Mouse (Mus musculus): ENCODE data around the gene Gp9. TPM values are rescaled to one million over a fixed set of nuclear protein-coding genes. Genes with fewer than 3 reads are reported as not detected.
"Not testable (repeated sequence)": the region's sequence is repeated elsewhere in the genome, so short reads cannot be mapped to it uniquely, and the experiment has no call there.

Gene Gp9
- polyA plus RNA-seq, 1 experiment from 2014 or later, result 0.66 TPM

DNA sequence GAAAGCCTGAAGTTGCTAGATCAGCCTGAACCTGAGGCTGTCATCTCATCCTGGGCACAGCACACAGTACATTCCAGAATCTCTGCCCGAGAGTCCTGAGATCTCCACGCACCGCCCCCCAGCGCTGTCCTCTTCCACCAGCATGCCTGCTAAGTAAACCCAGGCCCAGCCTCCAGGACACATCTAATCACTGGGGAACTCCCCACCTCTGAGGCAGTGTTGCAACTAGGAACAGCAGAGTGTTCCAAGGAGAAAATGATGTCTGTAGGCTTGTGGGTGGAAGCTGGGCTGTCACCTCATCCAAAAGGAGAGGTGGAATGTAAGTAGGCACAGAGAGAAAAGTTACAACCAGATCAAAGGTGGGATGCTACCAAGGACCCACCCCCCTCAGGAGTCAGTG, 22.7 kb upstream of the Gp9 start:
- ATAC-seq (replicated peaks; ENCODE audit: low FRiP score, low read depth) (no peak), DNase-seq (ENCODE audit: low spot score) (no peak)
- no peaks in the 10 kb centered on the region for H3K4me1 ChIP-seq (replicated peaks; ENCODE audit: insufficient read depth, low read length)
- 91% methylated on average over 4 of the region's 4 CpGs for WGBS
- 0 out of 2 replicates have a peak, but pooled peaks cover 4% of the 10 kb centered on the region for H3K36me3 ChIP-seq (ENCODE audit: insufficient read depth, low read length)
- no peaks in the 10 kb centered on the region for H3K27me3 ChIP-seq (ENCODE audit: insufficient read depth, low read length)
- H3K9ac ChIP-seq (ENCODE audit: low read depth, low read length), result no peak overlapping the region
- TF ChIP-seq CTCF (IDR thresholded peaks at IDR 0.05; ENCODE audit: low read depth), result no peak
- H3K27ac ChIP-seq, result no peak overlapping the region
- H3K9me3 ChIP-seq (replicated peaks; ENCODE audit: low read length), result no peaks in the 10 kb centered on the region
- H3K4me3 ChIP-seq (replicated peaks; ENCODE audit: low read depth, low read length), result no peak overlapping the region
- no peak overlapping the region for H3K4me2 ChIP-seq (ENCODE audit: low read length)

DNA sequence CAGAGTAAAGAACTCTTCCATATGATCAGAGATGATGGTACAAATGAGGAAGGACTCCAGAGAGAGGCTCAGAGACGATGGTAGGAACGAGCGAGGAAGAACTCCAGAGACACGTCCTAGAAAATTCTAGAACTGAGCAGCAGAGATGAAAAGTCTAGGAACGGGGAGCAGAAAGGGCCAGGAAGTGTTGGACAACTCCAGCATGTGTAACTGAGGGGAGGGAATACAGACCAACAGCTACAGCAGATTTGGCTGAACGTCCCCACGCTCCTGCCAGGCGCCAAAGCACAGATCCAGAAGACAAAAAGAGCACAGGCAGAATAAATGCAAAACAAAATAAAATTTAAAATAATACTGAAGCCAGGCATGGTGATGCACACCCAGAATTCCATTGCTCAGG, 21.0 kb upstream of the Gp9 start:
- Histone ChIP-seq H3K4me1 (replicated peaks; ENCODE audit: insufficient read depth, low read length) (no peaks in the 10 kb centered on the region), H3K4me2 (ENCODE audit: low read length) (no peak overlapping the region), H3K9me3 (replicated peaks; ENCODE audit: low read length) (no peaks in the 10 kb centered on the region), H3K4me3 (replicated peaks; ENCODE audit: low read depth, low read length) (no peak overlapping the region), H3K9ac (ENCODE audit: low read depth, low read length) (no peak overlapping the region), H3K27me3 (ENCODE audit: insufficient read depth, low read length) (no peaks in the 10 kb centered on the region), H3K27ac (no peak overlapping the region), H3K36me3 (ENCODE audit: insufficient read depth, low read length) (no peaks in the 10 kb centered on the region)
- WGBS, result 88% methylated on average over 8 of the region's 8 CpGs
- TF ChIP-seq CTCF (IDR thresholded peaks at IDR 0.05; ENCODE audit: low read depth), result no peak
- DNase-seq (ENCODE audit: low spot score) (no peak), ATAC-seq (replicated peaks; ENCODE audit: low FRiP score, low read depth) (no peak)

DNA sequence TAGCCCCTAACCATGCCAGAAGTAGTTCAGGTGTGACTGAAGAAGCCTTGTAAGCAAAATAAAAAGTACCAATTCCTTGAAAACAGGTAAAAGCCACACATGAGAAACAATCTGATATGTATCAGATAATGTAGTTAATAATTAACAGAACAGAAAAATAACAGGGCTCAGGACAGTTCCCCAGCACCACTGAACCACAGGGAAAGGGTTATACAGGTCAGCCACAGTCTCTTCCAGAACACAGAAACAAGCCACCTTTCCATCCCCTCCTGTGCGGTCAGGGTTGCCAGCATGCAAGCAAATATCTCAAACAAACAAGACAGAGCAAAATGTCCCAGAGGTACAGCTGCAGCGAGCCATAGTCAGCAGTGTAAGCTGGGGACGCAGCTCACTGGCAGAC, 18.5 kb upstream of the Gp9 start:
- 57% methylated on average over 3 of the region's 3 CpGs for WGBS

DNA sequence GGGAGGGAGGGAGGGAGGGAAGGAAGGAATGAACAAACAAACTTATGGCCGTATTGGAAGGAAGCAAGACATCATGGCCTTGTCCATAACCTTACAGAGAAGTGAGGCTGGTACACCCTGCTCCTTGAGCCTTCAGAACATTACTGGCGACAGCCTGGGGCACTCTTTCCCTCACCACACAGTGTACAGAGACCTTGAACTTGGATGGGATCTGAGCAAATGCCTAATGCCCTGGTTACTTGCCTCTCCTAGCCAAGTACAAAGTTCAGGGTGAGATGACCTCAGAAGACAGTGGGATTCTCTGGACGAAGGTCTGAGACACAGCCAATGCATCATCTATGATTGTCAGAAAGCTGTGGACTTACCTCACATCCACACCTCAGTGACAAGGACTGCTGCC, 18.0 kb upstream of the Gp9 start:
- H3K36me3 ChIP-seq (ENCODE audit: insufficient read depth, low read length), result no peaks in the 10 kb centered on the region
- no peaks in the 10 kb centered on the region for H3K27me3 ChIP-seq (ENCODE audit: insufficient read depth, low read length)
- H3K4me1 ChIP-seq (replicated peaks; ENCODE audit: insufficient read depth, low read length), result no peaks in the 10 kb centered on the region
- H3K27ac ChIP-seq, result no peak overlapping the region
- no peak for DNase-seq (ENCODE audit: low spot score)
- 56% methylated on average over 3 of the region's 3 CpGs for WGBS
- no peaks in the 10 kb centered on the region for H3K9me3 ChIP-seq (replicated peaks; ENCODE audit: low read length)
- H3K4me3 ChIP-seq (replicated peaks; ENCODE audit: low read depth, low read length), result no peak overlapping the region
- no peak for TF ChIP-seq CTCF (IDR thresholded peaks at IDR 0.05; ENCODE audit: low read depth)
- ATAC-seq (replicated peaks; ENCODE audit: low FRiP score, low read depth), result no peak
- H3K9ac ChIP-seq (ENCODE audit: low read depth, low read length), result no peak overlapping the region
- H3K4me2 ChIP-seq (ENCODE audit: low read length), result no peak overlapping the region

More for the DNA sequence above, 18.5 kb upstream of the Gp9 start:
- Histone ChIP-seq H3K9ac (ENCODE audit: low read depth, low read length) (no peak overlapping the region), H3K27ac (no peak overlapping the region), H3K9me3 (replicated peaks; ENCODE audit: low read length) (no peaks in the 10 kb centered on the region), H3K36me3 (ENCODE audit: insufficient read depth, low read length) (no peaks in the 10 kb centered on the region), H3K27me3 (ENCODE audit: insufficient read depth, low read length) (no peaks in the 10 kb centered on the region), H3K4me3 (replicated peaks; ENCODE audit: low read depth, low read length) (no peak overlapping the region), H3K4me2 (ENCODE audit: low read length) (no peak overlapping the region), H3K4me1 (replicated peaks; ENCODE audit: insufficient read depth, low read length) (no peaks in the 10 kb centered on the region)
- DNase-seq (ENCODE audit: low spot score) (no peak), ATAC-seq (replicated peaks; ENCODE audit: low FRiP score, low read depth) (peak; percentile 36; the same call in 1 of the 2 replicates)
- TF ChIP-seq CTCF (IDR thresholded peaks at IDR 0.05; ENCODE audit: low read depth), result no peak

DNA sequence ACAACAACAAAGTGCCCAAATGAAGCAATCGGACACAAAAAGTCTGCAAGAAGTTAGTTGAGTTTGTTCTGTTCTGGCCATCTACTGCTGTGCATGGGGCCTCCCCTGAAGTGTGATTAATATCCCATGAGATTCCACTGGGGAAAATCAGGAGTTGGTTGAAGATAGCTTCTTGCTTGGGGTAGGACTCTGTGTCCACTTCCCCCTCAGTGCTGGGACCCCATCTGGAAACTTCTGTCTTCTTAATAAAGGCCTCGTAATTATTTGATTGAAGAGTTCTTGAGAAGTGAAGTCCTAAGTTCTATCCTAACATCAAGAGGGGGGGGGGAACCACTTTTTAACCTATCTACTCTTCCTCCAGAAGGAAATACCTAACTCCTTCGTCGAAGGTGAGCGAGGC, 15.7 kb upstream of the Gp9 start:
- DNase-seq (ENCODE audit: low spot score) (no peak), ATAC-seq (replicated peaks; ENCODE audit: low FRiP score, low read depth) (no peak)
- TF ChIP-seq CTCF (IDR thresholded peaks at IDR 0.05; ENCODE audit: low read depth), result no peak
- Histone ChIP-seq H3K4me1 (replicated peaks; ENCODE audit: insufficient read depth, low read length) (no peaks in the 10 kb centered on the region), H3K4me3 (replicated peaks; ENCODE audit: low read depth, low read length) (no peak overlapping the region), H3K27ac (no peak overlapping the region), H3K4me2 (ENCODE audit: low read length) (no peak overlapping the region), H3K27me3 (ENCODE audit: insufficient read depth, low read length) (no peaks in the 10 kb centered on the region), H3K9ac (ENCODE audit: low read depth, low read length) (no peak overlapping the region), H3K9me3 (replicated peaks; ENCODE audit: low read length) (no peaks in the 10 kb centered on the region), H3K36me3 (ENCODE audit: insufficient read depth, low read length) (no peaks in the 10 kb centered on the region)
- 80% methylated on average over 5 of the region's 5 CpGs for WGBS

DNA sequence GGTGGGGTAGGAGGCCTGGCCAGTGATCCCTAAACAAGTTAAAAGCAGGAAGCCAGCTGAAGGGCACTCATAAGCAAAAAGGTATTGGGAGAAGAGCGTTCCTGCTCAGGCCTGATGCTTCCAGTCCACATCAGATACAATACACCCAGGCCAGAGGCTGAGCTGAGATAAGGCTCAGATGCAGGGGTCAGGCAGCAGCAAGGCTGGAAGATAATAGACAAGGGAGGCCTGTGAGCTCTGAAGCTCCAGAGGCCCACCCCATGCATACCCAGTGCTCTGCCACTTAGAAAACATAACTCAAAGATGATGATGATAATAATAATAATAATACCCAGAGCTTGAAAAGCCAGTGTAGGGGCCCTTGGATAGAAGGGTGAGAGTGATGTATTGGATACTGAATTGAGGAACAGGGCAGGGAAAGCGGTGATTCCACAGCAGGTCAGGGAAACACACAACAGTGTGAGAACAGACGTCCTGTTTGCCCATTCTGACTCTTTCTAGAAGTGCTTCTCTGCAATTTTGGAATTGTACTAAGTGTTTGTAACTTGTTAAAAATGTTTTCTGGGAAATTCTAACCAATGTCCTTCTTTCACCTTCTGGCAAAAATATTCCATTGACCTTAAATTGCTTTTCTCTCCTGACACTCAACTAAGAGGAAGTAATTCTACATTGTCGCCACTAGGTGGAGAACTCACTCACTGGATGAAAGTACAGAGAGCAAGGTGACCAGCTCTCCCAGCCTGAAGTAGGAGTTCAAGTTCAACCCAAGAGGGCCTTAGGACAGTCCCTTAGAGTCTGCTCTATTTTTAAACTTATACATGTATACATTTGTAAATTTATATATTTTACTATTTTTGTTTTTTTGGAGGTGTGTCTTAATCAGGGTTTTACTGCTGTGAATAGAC, 14.2 kb upstream of the Gp9 start:
- no peak for ATAC-seq (replicated peaks; ENCODE audit: low FRiP score, low read depth)
- Histone ChIP-seq H3K27me3 (ENCODE audit: insufficient read depth, low read length) (no peaks in the 10 kb centered on the region), H3K4me3 (replicated peaks; ENCODE audit: low read depth, low read length) (no peak overlapping the region), H3K9me3 (replicated peaks; ENCODE audit: low read length) (no peaks in the 10 kb centered on the region), H3K36me3 (ENCODE audit: insufficient read depth, low read length) (no peaks in the 10 kb centered on the region), H3K9ac (ENCODE audit: low read depth, low read length) (no peak overlapping the region), H3K27ac (0 out of 2 replicates have a peak overlapping the region, but pooled peaks have one; percentile 21), H3K4me1 (replicated peaks; ENCODE audit: insufficient read depth, low read length) (no peaks in the 10 kb centered on the region), H3K4me2 (ENCODE audit: low read length) (no peak overlapping the region)
- 60% methylated on average over 4 of the region's 4 CpGs for WGBS
- peak; percentile 71 for DNase-seq (ENCODE audit: low spot score)
- TF ChIP-seq CTCF (IDR thresholded peaks at IDR 0.05; ENCODE audit: low read depth), result peak; percentile 77

DNA sequence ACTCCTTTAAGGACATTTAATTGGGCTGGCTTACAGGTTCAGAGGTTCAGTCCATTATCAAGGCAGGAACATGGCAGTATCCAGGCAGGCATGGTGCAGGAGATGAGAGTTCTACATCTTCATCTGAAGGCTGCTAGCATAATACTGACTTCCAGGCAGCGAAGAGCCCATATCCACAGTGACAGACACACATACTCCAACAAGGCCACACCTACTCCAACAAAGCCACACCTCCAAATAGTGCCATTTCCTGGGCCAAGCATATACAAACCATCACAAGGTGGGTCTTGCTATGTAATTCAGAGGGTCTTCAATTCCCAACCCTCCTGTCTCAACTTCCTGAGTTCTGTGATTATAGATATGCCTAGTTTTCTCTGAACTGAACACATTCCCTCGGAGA, 13.6 kb upstream of the Gp9 start:
- ATAC-seq (replicated peaks; ENCODE audit: low FRiP score, low read depth); H3K27ac ChIP-seq; H3K4me1 ChIP-seq (replicated peaks; ENCODE audit: insufficient read depth, low read length); H3K27me3 ChIP-seq (ENCODE audit: insufficient read depth, low read length); H3K9me3 ChIP-seq (replicated peaks; ENCODE audit: low read length); H3K4me3 ChIP-seq (replicated peaks; ENCODE audit: low read depth, low read length); H3K9ac ChIP-seq (ENCODE audit: low read depth, low read length); H3K4me2 ChIP-seq (ENCODE audit: low read length); H3K36me3 ChIP-seq (ENCODE audit: insufficient read depth, low read length); DNase-seq (ENCODE audit: low spot score): not testable (repeated sequence)
- 92% methylated on average over 2 of the region's 2 CpGs for WGBS

Data from kidney, postnatal 0 days (tissue).